Mouse (Mus musculus) hindbrain, embryonic 16.5 days (tissue): ENCODE measurements at regions not wholly inside any gene's neighbourhood (a gene's known extent, or its start where the extent isn't known, plus 50 kb on each side); places are given as distances from the start of the nearest gene placed in this dataset.
A peak's percentile ranks its signal among the peaks of the same experiment; 100 is the strongest.

ENCODE experiments used
- ATAC-seq: fragments of 200-750 bp; cut with Nextera tagmentation; 2 replicates; pipeline ENCODE4 v1.8.0; 2017; ENCODE audit warnings: moderate TSS enrichment, moderate library complexity
- H3K27ac ChIP-seq: fragments of 300-500 bp; sonication (generic); 2 replicates; pipeline ENCODE4 v1.5.1; 2014; ENCODE audit warnings: low read depth, mild to moderate bottlenecking, control low read depth, low read length, moderate library complexity
- H3K27me3 ChIP-seq: fragments of 300-500 bp; sonication (generic); replicated peaks from 2 replicates; pipeline ENCODE4 v1.6.1; 2014; ENCODE audit warnings: low read length; ENCODE audit not compliant: control insufficient read depth, insufficient read depth
- H3K36me3 ChIP-seq: fragments of 300-500 bp; sonication (generic); 2 replicates; pipeline ENCODE4 v1.6.1; 2014; ENCODE audit warnings: mild to moderate bottlenecking, low read length, moderate library complexity, mixed read lengths; ENCODE audit not compliant: control insufficient read depth, insufficient read depth
- H3K4me1 ChIP-seq: fragments of 300-500 bp; sonication (generic); 2 replicates; pipeline ENCODE4 v1.6.1; 2014; ENCODE audit warnings: low read depth, low read length; ENCODE audit not compliant: control insufficient read depth, insufficient read depth
- H3K4me2 ChIP-seq: fragments of 300-500 bp; sonication (generic); 2 replicates; pipeline ENCODE4 v1.6.1; 2014; ENCODE audit warnings: mild to moderate bottlenecking, low read length, control low read depth, moderate library complexity
- H3K4me3 ChIP-seq: fragments of 300-500 bp; sonication (generic); 2 replicates; pipeline ENCODE4 v1.5.1; 2014; ENCODE audit warnings: mild to moderate bottlenecking, low read length, control low read depth, moderate library complexity
- H3K9ac ChIP-seq: fragments of 300-500 bp; sonication (generic); 2 replicates; pipeline ENCODE4 v1.6.1; 2014; ENCODE audit warnings: low read depth, mild to moderate bottlenecking, control low read depth, low read length, moderate library complexity
- H3K9me3 ChIP-seq: fragments of 300-500 bp; sonication (generic); 2 replicates; pipeline ENCODE4 v1.6.1; 2014; ENCODE audit warnings: mild to moderate bottlenecking, low read length, moderate library complexity; ENCODE audit not compliant: control insufficient read depth
- WGBS: fragments of 180-500 bp; shearing (Covaris S2); extraction: QIAGEN DNeasy Blood & Tissue Kit; methylation state at CpG from one replicate; pipeline ENCODE4 v1.1.7; 2014; 5-methylcytosine and 5-hydroxymethylcytosine counted together

- Histone ChIP-seq H3K9me3 (no peaks in the 10 kb centered on the region), H3K4me3 (no peak overlapping the region), H3K4me2 (no peak overlapping the region), H3K27ac (no peak overlapping the region), H3K4me1 (no peaks in the 10 kb centered on the region), H3K36me3 (no peaks in the 10 kb centered on the region), H3K27me3 (no peaks in the 10 kb centered on the region), H3K9ac (no peak overlapping the region)
- no peak for ATAC-seq
- 74% methylated on average over 2 of the region's 2 CpGs for WGBS
Observed at GRCm38 (mm10) chr17:81319605-81320004, 122.0 kb upstream of the Gm11096 start.

GRCm38 (mm10) chr17:81316655-81317054 lies 124.9 kb upstream of the Gm11096 start:
- 52% methylated on average over 5 of the region's 5 CpGs for WGBS
- no peaks in the 10 kb centered on the region for H3K27me3 ChIP-seq
- H3K36me3 ChIP-seq: no peaks in the 10 kb centered on the region
- H3K4me2 ChIP-seq: no peak overlapping the region
- ATAC-seq: 0 out of 2 replicates have a peak, but pooled peaks have one; percentile 54
- H3K27ac ChIP-seq: no peak overlapping the region
- no peak overlapping the region for H3K9ac ChIP-seq
- H3K9me3 ChIP-seq: no peaks in the 10 kb centered on the region
- no peaks in the 10 kb centered on the region for H3K4me1 ChIP-seq
- H3K4me3 ChIP-seq: no peak overlapping the region

GRCm38 (mm10) chr17:81305880-81306279 lies 135.7 kb upstream of the Gm11096 start:
- no peak overlapping the region for H3K27ac ChIP-seq
- no peak for ATAC-seq
- H3K9me3 ChIP-seq: no peaks in the 10 kb centered on the region
- no peak overlapping the region for H3K4me2 ChIP-seq
- no peaks in the 10 kb centered on the region for H3K4me1 ChIP-seq
- H3K9ac ChIP-seq: no peak overlapping the region
- 77% methylated on average over 2 of the region's 2 CpGs for WGBS
- no peaks in the 10 kb centered on the region for H3K27me3 ChIP-seq
- no peaks in the 10 kb centered on the region for H3K36me3 ChIP-seq
- H3K4me3 ChIP-seq: no peak overlapping the region

DNA sequence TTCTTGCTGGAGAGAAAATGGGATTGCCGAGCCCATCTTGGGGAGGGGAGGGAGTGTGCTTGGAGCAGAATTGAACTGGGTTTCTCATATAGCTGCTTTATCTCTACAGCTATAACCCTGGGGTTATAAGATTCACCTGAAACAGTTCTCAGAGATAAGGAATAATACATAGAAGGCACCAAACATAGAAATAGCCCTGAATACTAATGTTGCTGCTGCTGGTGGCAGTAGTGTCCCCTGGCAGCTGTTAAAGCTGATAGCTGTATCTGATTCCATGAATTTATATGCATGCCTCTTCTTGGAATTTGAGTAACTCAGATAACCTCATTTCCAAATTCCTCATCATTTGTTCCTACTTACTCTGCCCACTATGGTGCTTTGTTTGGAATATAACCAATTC lies 137.0 kb upstream of the Gm11096 start:
- Histone ChIP-seq H3K9me3 (no peaks in the 10 kb centered on the region), H3K27me3 (no peaks in the 10 kb centered on the region), H3K36me3 (no peaks in the 10 kb centered on the region), H3K4me3 (no peak overlapping the region), H3K9ac (no peak overlapping the region), H3K4me1 (no peaks in the 10 kb centered on the region), H3K27ac (no peak overlapping the region), H3K4me2 (no peak overlapping the region)
- no peak for ATAC-seq
- WGBS: 77% methylated on average over 1 of the region's 1 CpGs

DNA sequence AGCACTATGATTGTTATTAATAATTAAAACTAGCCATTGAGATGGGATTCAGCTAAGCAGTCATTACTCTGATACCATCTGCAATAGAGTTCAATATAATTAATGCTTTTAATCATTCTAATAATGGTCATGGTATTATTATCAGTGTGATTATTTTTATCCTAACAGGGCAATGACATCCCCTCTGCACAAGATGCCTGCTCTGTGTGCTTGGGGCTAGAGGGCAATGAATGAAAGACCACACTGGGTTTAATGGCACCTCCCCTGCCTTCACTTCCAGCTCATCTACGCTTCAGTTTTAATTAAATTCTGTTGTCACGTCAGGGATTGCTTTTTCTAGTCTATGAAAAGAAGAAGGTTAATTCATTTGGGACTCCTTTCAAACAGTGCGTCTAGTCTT lies 139.1 kb upstream of the Gm11096 start:
- no peak overlapping the region for H3K4me2 ChIP-seq
- H3K36me3 ChIP-seq: no peaks in the 10 kb centered on the region
- WGBS: 37% methylated on average over 3 of the region's 3 CpGs
- no peak overlapping the region for H3K27ac ChIP-seq
- no peak overlapping the region for H3K9ac ChIP-seq
- no peaks in the 10 kb centered on the region for H3K4me1 ChIP-seq
- no peak overlapping the region for H3K4me3 ChIP-seq
- no peaks in the 10 kb centered on the region for H3K9me3 ChIP-seq
- no peaks in the 10 kb centered on the region for H3K27me3 ChIP-seq
- peak; percentile 61; the same call in 1 of the 2 replicates for ATAC-seq

DNA sequence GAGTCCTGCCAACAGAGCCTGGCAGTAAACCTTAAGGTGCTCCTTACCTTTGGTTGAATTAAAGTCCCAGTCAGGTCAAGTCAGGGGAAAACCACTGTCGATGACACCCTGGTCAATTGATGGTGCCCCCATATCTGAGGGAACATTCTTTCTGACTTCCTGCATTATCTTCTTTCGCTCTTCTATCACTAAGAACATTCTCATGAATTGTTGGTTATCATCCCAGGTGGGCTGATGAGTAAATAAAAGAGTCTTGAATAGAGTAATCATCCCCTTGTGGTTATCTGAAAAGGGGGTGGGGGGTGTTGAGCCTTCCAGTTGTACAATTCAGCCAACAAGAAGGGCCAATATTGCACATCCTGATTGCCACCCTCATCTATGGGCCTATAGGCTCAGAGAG lies 149.7 kb upstream of the Gm11096 start:
- Histone ChIP-seq H3K27ac (no peak overlapping the region), H3K9ac (no peak overlapping the region), H3K4me1 (no peaks in the 10 kb centered on the region), H3K27me3 (no peaks in the 10 kb centered on the region), H3K4me2 (no peak overlapping the region), H3K36me3 (no peaks in the 10 kb centered on the region), H3K4me3 (no peak overlapping the region), H3K9me3 (no peaks in the 10 kb centered on the region)
- WGBS: 87% methylated on average over 2 of the region's 2 CpGs
- ATAC-seq: no peak

DNA sequence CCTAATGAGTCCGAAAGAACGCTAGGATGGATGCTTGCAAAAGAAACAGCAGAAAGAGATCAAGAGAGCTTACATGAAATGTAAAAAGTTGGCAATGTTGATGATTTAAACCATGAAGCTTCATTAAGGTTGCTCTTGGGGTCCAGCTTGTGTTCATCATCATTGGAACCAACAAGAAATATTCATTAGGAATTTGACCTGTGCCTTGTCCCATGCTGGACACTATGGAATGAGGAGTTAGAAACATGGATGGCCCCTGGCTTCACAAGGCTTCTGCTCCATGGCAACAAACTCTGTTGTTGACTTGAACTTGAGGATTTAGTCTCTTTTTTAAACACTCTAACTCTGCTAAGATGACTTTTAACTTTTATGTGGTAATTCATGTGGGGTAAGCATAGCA lies 159.0 kb upstream of the Gm11096 start:
- Histone ChIP-seq H3K27me3 (no peaks in the 10 kb centered on the region), H3K4me1 (no peaks in the 10 kb centered on the region), H3K9me3 (no peaks in the 10 kb centered on the region), H3K9ac (no peak overlapping the region), H3K4me2 (no peak overlapping the region), H3K36me3 (no peaks in the 10 kb centered on the region), H3K4me3 (no peak overlapping the region), H3K27ac (no peak overlapping the region)
- WGBS: 87% methylated on average over 2 of the region's 2 CpGs
- no peak for ATAC-seq

DNA sequence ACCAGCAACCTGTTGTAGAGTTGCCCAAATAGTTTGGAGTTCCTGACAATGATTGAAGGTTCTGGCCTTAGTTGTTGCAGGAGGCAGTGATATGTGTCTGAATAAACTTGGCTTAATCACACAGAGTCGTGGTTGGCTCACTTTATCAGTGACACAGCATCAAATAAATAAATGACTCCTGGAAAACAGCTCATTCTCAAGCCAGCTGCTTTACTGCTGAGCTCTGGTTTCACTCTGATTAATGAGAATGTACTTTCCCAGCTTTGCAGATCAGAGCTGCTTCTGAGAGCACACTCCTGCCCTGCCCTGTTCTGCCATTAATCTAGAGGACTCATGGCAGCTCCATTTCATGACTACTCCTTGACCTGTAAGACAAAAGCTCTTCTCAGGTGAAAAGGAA lies 171.3 kb upstream of the Gm11096 start:
- Histone ChIP-seq H3K36me3 (no peaks in the 10 kb centered on the region), H3K9me3 (no peaks in the 10 kb centered on the region), H3K4me1 (no peaks in the 10 kb centered on the region), H3K27ac (no peak overlapping the region), H3K27me3 (no peaks in the 10 kb centered on the region), H3K4me3 (no peak overlapping the region), H3K4me2 (no peak overlapping the region), H3K9ac (no peak overlapping the region)
- 42% methylated on average over 1 of the region's 1 CpGs for WGBS
- no peak for ATAC-seq

DNA sequence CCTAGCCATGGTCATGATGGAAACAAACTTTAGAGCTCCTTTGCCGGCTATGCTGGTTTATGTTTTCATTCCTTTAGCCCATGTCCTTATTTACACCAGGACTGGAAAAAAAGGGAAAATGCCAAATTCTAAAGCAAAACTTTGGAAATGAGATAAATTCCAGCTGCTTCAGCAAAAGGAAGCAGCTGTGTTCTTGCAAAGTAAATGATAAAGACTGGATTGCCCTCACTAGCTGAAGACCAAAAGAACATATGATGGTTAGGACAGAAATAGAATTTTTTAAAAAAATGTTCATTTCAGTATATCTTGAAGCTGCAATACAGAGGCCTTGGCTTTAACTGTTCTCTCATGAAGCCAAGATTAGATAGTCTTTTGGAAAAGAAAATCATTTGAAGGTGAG lies 179.6 kb upstream of the Gm11096 start:
- Histone ChIP-seq H3K27me3 (no peaks in the 10 kb centered on the region), H3K4me1 (no peaks in the 10 kb centered on the region), H3K4me2 (no peak overlapping the region), H3K36me3 (no peaks in the 10 kb centered on the region), H3K9ac (no peak overlapping the region), H3K4me3 (no peak overlapping the region), H3K9me3 (no peaks in the 10 kb centered on the region), H3K27ac (no peak overlapping the region)
- WGBS: 94% methylated on average over 1 of the region's 1 CpGs
- no peak for ATAC-seq

GRCm38 (mm10) chr17:81260036-81260435 lies 181.5 kb upstream of the Gm11096 start:
- no peaks in the 10 kb centered on the region for H3K9me3 ChIP-seq
- ATAC-seq: no peak
- H3K4me3 ChIP-seq: no peak overlapping the region
- H3K9ac ChIP-seq: no peak overlapping the region
- H3K27me3 ChIP-seq: no peaks in the 10 kb centered on the region
- H3K4me1 ChIP-seq: no peaks in the 10 kb centered on the region
- H3K4me2 ChIP-seq: no peak overlapping the region
- no peak overlapping the region for H3K27ac ChIP-seq
- WGBS: 90% methylated on average over 1 of the region's 1 CpGs
- H3K36me3 ChIP-seq: no peaks in the 10 kb centered on the region
